Mouse (Mus musculus) kidney, postnatal 0 days (tissue): ENCODE data around the gene Ttc9. TPM values are rescaled to one million over a fixed set of nuclear protein-coding genes. Genes with fewer than 3 reads are reported as not detected.

Source experiments
- ATAC-seq: fragments of 200-750 bp; cut with Nextera tagmentation; replicated peaks from 2 replicates; pipeline ENCODE4 v1.8.0; 2017; ENCODE audit warnings: low read depth, moderate number of reproducible peaks, moderate TSS enrichment, moderate library complexity; ENCODE audit not compliant: low FRiP score
- DNase-seq: peaks from one replicate; pipeline ENCODE4 v3.0.0-alpha.2; 2016; ENCODE audit warnings: low spot score
- H3K27ac ChIP-seq: fragments of 300-500 bp; sonication (generic); 2 replicates; pipeline ENCODE4 v1.5.1; 2014; ENCODE audit warnings: mild to moderate bottlenecking
- H3K27me3 ChIP-seq: fragments of 300-500 bp; sonication (generic); 2 replicates; pipeline ENCODE4 v1.6.1; 2014; ENCODE audit warnings: low read length, mixed read lengths; ENCODE audit not compliant: insufficient read depth
- H3K36me3 ChIP-seq: fragments of 300-500 bp; sonication (generic); 2 replicates; pipeline ENCODE4 v1.6.1; 2014; ENCODE audit warnings: low read length, mixed read lengths; ENCODE audit not compliant: insufficient read depth
- H3K4me1 ChIP-seq: fragments of 300-500 bp; sonication (generic); replicated peaks from 2 replicates; pipeline ENCODE4 v1.6.1; 2014; ENCODE audit warnings: antibody characterized with exemption, low read length, mixed read lengths; ENCODE audit not compliant: insufficient read depth
- H3K4me2 ChIP-seq: fragments of 300-500 bp; sonication (generic); 2 replicates; pipeline ENCODE4 v1.6.1; 2014; ENCODE audit warnings: mild to moderate bottlenecking, low read length, moderate library complexity, mixed read lengths
- H3K4me3 ChIP-seq: fragments of 300-500 bp; sonication (generic); replicated peaks from 2 replicates; pipeline ENCODE4 v1.5.1; 2014; ENCODE audit warnings: low read depth, low read length
- H3K9ac ChIP-seq: fragments of 300-500 bp; sonication (generic); 2 replicates; pipeline ENCODE4 v1.6.1; 2014; ENCODE audit warnings: low read depth, low read length
- H3K9me3 ChIP-seq: fragments of 300-500 bp; sonication (generic); replicated peaks from 2 replicates; pipeline ENCODE4 v1.6.1; 2016; ENCODE audit warnings: low read length, inconsistent platforms, mixed read lengths
- CTCF ChIP-seq: IDR thresholded peaks from 2 replicates; pipeline ENCODE4 v1.5.1; 2016; ENCODE audit warnings: antibody characterized with exemption, low read depth, mild to moderate bottlenecking, moderate library complexity
- WGBS: fragments of 180-500 bp; shearing (Covaris S2); extraction: QIAGEN DNeasy Blood & Tissue Kit; methylation state at CpG from one replicate; pipeline ENCODE4 v1.1.7; 2014; 5-methylcytosine and 5-hydroxymethylcytosine counted together
- polyA plus RNA-seq: library from polyadenylated mRNA; unstranded; fragments of >200 nt; fragmentation: Nextera tagmentation; extraction: Ambion mirVana; gene quantifications from 2 replicates; pipeline ENCODE4 v1.2.1, GENCODE M21; 2015

The Ttc9 gene
- polyA plus RNA-seq, 1 experiment from 2014 or later = 2.1 TPM

DNA sequence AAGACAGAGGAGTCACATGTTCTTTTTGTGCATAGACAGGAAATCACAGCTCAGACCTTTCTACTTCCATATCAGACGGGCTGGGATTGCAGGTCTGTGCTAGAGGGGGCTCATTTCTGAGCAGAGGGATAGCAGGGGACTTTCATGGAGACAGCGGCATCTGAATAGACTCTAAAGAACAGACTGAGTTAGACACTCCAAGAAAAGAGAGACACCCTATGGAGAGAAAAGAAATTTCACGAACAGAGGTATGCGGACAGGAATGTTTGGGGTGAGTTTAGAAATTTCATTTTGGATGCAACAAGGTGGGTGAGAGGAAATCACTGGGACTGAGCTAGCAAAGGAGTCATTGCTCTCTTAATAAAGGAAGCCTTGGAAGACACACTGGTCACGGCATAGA, 56.8 kb downstream of the Ttc9 start:
- H3K27ac ChIP-seq = no peak overlapping the region
- TF ChIP-seq CTCF = no peak
- no peaks in the 10 kb centered on the region for H3K36me3 ChIP-seq
- H3K4me2 ChIP-seq = no peak overlapping the region
- H3K4me1 ChIP-seq = no peaks in the 10 kb centered on the region
- H3K4me3 ChIP-seq = no peak overlapping the region
- ATAC-seq (no peak), DNase-seq (no peak)
- H3K9me3 ChIP-seq = no peaks in the 10 kb centered on the region
- H3K27me3 ChIP-seq = no peaks in the 10 kb centered on the region
- 88% methylated on average over 5 of the region's 5 CpGs for WGBS
- no peak overlapping the region for H3K9ac ChIP-seq

GRCm38 (mm10) chr12:81688537-81688936, 57.5 kb downstream of the Ttc9 start:
- WGBS = 86% methylated on average over 4 of the region's 4 CpGs
- no peak for TF ChIP-seq CTCF
- Histone ChIP-seq H3K4me1 (no peaks in the 10 kb centered on the region), H3K4me2 (no peak overlapping the region), H3K36me3 (no peaks in the 10 kb centered on the region), H3K9ac (no peak overlapping the region), H3K9me3 (no peaks in the 10 kb centered on the region), H3K4me3 (no peak overlapping the region), H3K27ac (no peak overlapping the region), H3K27me3 (no peaks in the 10 kb centered on the region)
- ATAC-seq = no peak
- DNase-seq = no peak

GRCm38 (mm10) chr12:81689505-81690056, 58.5 kb downstream of the Ttc9 start:
- no peak for ATAC-seq
- Histone ChIP-seq H3K9me3 (no peaks in the 10 kb centered on the region), H3K9ac (no peak overlapping the region), H3K27ac (no peak overlapping the region), H3K4me2 (no peak overlapping the region), H3K36me3 (no peaks in the 10 kb centered on the region), H3K4me1 (no peaks in the 10 kb centered on the region), H3K4me3 (no peak overlapping the region), H3K27me3 (no peaks in the 10 kb centered on the region)
- TF ChIP-seq CTCF = no peak
- peak; percentile 9 for DNase-seq
- 36% methylated on average over 4 of the region's 4 CpGs for WGBS

DNA sequence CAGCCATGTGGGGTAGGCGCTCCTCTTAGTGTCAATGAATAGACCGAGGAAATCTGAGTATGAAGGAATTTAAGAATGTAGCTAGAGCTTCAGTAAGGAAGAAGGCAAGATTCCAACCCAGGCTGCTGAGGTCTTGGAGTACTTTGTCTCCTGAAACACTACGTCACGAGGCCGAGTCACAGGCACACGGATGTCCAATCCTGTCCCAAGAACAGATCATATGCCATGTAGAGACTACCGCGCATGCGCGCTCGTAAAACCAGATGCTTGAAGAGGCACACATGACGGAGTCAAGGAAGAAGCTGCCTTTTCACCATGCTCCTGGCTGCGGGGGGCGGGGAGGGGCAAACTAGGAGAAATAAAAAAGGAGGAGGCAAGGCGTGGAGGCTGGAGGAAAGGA, 59.1 kb downstream of the Ttc9 start:
- Histone ChIP-seq H3K4me1 (no peaks in the 10 kb centered on the region), H3K27me3 (no peaks in the 10 kb centered on the region), H3K9ac (no peak overlapping the region), H3K27ac (no peak overlapping the region), H3K4me3 (no peak overlapping the region), H3K9me3 (no peaks in the 10 kb centered on the region), H3K36me3 (no peaks in the 10 kb centered on the region), H3K4me2 (no peak overlapping the region)
- ATAC-seq (no peak), DNase-seq (no peak)
- 94% methylated on average over 15 of the region's 15 CpGs for WGBS
- TF ChIP-seq CTCF = no peak

DNA sequence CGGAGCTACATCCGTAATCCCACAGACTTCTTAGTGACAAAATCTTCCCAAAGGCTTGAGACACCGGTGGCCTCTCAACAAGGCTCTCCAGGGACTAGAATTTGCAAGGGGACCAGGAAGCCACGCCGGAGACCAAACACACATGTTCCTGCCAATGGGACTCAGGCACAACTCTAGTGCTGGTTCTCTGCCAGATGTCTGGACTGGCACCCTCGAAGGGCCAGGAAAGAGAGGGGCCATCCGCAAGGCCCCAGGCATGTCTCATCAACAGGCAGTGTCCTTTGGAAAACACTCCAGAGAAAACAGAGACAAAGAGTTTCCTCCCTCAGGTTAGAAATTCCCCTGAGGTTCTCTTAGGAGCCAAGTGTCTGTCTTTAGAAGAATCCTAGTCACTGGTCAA, 59.7 kb downstream of the Ttc9 start:
- Histone ChIP-seq H3K9me3 (no peaks in the 10 kb centered on the region), H3K27me3 (no peaks in the 10 kb centered on the region), H3K9ac (no peak overlapping the region), H3K4me3 (no peak overlapping the region), H3K4me2 (no peak overlapping the region), H3K4me1 (no peaks in the 10 kb centered on the region), H3K36me3 (no peaks in the 10 kb centered on the region), H3K27ac (no peak overlapping the region)
- 78% methylated on average over 7 of the region's 7 CpGs for WGBS
- DNase-seq = peak; percentile 4
- ATAC-seq = no peak
- no peak for TF ChIP-seq CTCF

DNA sequence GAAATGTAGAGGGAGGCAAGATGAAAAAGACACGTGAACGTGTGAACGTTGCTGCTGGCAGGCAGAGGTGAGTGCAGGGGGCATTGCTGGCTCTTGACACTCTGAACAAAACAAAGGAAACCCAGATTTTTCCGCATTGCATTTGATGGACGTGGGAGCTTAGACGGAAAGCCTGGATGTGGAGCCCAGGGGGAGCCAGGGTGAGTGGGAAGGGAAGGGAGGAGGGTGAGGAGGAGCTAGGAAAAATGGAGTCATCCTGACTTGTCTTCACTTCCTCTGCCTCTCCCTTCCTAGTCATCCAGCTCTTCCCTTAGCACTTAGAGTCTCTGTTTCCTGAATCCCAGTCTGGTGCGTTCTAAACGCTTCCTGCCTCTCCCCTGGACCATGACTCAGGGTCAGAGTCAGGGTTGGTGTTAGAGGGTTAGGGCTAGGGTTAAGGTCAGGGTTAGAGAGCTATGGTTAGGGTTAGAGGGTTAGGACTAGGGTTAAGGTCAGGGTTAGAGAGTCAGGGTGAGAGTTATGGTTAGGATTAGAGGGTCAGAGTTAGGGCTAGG, 60.2 kb downstream of the Ttc9 start:
- no peaks in the 10 kb centered on the region for H3K4me1 ChIP-seq
- no peak overlapping the region for H3K4me2 ChIP-seq
- no peaks in the 10 kb centered on the region for H3K27me3 ChIP-seq
- DNase-seq (peak; percentile 40), ATAC-seq (peak; percentile 29; the same call in 1 of the 2 replicates)
- H3K4me3 ChIP-seq = no peak overlapping the region
- H3K9ac ChIP-seq = no peak overlapping the region
- TF ChIP-seq CTCF = no peak
- no peaks in the 10 kb centered on the region for H3K36me3 ChIP-seq
- no peak overlapping the region for H3K27ac ChIP-seq
- no peaks in the 10 kb centered on the region for H3K9me3 ChIP-seq
- 36% methylated on average over 8 of the region's 8 CpGs for WGBS

GRCm38 (mm10) chr12:81698011-81698410, 67.0 kb downstream of the Ttc9 start:
- ATAC-seq (no peak), DNase-seq (no peak)
- WGBS = 29% methylated on average over 4 of the region's 4 CpGs
- H3K36me3 ChIP-seq = no peaks in the 10 kb centered on the region
- H3K27me3 ChIP-seq = no peaks in the 10 kb centered on the region
- no peak overlapping the region for H3K27ac ChIP-seq
- H3K9me3 ChIP-seq = no peaks in the 10 kb centered on the region
- no peak overlapping the region for H3K4me2 ChIP-seq
- no peak overlapping the region for H3K9ac ChIP-seq
- TF ChIP-seq CTCF = no peak
- no peak overlapping the region for H3K4me3 ChIP-seq
- H3K4me1 ChIP-seq = no peaks in the 10 kb centered on the region
